Mouse (Mus musculus) left cerebral cortex, postnatal 14 days (tissue): ENCODE results near the gene Ccdc24. TPM values are rescaled to one million over a fixed set of nuclear protein-coding genes. Genes with fewer than 3 reads are reported as not detected.

Experiments
- DNase-seq, 2 experiments: peaks; one replicate each; pipeline ENCODE4 v3.0.0; 2021 to 2022; ENCODE audit warnings: low spot score in 2 of 2, mixed read lengths in 1 of 2
- intact Hi-C: fragments of 180-260 bp; cut with DNase I; formaldehyde crosslinking; loops from one replicate; pipeline ENCODE4 v1.15.1; 2025
- total RNA-seq, 2 experiments: library from RNA; stranded (reverse); gene quantifications; 2 replicates each; pipeline ENCODE4 v1.2.3; 2021

The Ccdc24 gene
- total RNA-seq, 2 experiments from 2014 or later: 2.1 to 2.8 TPM

DNA sequence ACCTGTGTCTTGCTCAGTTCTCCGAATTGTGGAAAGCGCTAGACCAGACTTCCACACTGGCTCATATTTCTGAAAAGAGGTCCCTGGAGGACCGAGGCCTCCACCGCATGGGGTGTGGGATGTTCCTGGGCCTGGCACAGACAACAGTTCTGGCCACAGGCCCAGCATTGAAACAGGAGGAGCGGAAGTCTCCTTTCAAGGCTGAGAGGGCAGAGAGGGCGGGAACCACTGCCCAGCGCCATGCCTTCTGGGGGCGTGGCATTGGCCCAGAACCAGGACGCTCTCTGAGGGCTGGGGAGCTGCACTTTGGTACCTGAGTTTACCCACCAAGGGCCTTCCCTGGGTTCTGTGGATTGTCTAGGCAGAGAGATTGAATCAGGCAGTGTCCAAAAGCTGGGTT is 6.3 kb downstream of the Ccdc24 start:
- DNase-seq: no peak
- intact Hi-C loops: loop anchor here (5.0 kb wide), 1 partner anchor 39 kb away; no protein-coding TSS in a partner anchor

DNA sequence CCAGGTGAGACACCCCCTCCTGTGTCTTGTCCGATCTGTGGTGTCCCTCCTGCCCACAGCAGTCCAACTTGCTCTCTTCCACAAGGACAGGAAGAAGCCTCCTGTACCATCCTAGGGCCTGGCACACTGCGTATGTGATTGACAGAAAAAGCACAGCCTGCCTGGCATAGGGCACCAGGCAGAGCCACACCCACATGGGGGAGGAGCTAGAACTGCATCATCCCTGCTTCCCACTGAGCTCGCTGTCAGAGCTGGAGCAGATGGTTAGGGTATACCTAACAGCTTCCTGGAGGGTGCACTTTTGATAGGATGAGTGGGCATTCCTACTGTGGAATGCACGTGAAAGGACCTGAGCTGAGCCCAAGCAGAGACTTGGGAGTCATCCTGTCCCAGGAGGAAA is 9.5 kb downstream of the Ccdc24 start:
- DNase-seq: peak; percentile 64 to 85
- intact Hi-C loops: no loop called here

DNA sequence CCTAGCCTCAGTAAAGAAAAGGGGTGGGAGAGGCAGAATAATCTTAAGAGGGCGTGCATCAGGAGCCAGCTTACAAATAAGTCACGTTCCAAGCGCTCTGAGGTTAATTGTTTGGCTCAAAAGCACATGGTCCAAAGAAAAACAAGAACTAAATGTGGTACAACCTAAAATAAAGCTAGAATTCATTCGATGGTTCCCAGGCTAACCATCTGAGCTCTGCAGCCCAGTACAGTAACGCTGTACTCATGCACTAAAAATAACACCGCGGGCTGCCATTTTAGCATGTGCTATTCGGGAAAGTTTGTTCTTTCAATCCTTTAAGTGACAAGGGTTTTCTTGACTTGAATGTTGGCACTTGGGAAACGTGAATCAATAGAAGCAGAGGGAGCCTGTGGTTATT is 11.8 kb downstream of the Ccdc24 start:
- intact Hi-C loops: no loop called here
- peak; percentile 49 to 60 for DNase-seq

DNA sequence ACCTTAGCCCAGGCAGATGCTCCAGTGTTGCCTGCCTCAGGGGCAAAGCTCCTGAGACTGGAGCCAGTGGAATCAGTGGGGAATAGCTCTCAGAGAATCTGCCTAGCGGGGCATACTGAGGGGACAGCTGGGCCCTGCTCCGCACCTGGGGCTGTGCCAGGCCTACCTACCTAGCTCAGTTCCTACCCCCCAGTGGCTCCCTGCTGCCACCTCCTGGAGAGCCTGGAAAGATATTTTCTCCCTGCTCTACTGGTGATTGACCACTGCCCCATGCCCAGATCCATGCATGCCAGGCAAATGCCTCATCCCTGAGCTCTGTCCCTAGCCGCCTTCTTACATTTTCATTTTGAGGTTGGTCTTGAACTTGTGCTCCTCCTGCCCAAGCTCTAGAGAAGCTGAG is 13.6 kb downstream of the Ccdc24 start:
- intact Hi-C loops: loop anchor here (2.0 kb wide), 1 partner anchor 22 kb away; no protein-coding TSS in a partner anchor
- DNase-seq: peak in 1 of 2 experiments; percentile 54

GRCm38 (mm10) chr4:117855146-117855545 is 17.2 kb downstream of the Ccdc24 start:
- intact Hi-C loops: no loop called here
- DNase-seq: no peak

GRCm38 (mm10) chr4:117852152-117852868 is 20.0 kb downstream of the Ccdc24 start:
- no peak for DNase-seq
- intact Hi-C loops: no loop called here

DNA sequence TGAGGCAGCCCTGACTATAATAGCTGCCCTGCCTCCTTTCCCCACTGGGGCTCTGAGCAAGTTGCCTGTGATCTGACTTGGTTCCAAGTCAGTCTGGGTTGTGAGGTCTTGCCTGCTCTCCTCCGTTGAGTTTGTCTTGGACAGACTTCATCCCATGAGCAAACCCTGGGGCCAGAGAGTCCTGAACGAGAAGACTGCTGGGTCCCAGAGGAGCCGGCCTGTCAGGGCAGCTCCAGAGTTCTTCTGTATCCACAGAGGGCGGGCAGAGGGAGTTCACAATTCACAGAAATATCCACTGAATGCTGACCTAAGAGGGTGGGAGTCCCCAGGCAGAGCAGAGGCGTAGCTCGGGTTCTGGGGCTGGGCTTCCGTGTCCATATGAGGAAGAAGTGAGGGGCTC is 21.5 kb downstream of the Ccdc24 start:
- intact Hi-C loops: no loop called here
- no peak for DNase-seq

- intact Hi-C loops: no loop called here
- no peak for DNase-seq
Observed at GRCm38 (mm10) chr4:117850176-117850575, 22.2 kb downstream of the Ccdc24 start.

DNA sequence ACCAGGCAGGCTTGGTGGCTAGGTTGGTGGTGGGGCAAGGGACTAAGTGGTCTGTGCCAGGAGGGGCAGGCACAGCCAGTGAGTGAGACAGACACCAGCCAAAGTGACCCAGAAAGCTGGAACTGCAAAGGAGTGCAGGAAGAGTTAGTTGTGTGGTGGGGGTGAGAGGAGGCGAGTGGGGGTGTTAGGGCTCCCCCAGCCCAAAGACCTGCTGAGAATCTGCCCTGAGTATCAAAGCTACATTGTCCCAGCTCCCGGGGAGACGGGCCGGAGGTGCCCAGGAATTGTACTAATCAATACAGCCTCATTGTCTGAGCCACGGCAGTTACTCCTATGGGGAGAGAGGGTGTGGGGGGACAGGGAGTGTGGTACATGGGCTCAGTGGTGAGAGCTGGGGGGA is 22.9 kb downstream of the Ccdc24 start:
- DNase-seq: no peak
- intact Hi-C loops: no loop called here

DNA sequence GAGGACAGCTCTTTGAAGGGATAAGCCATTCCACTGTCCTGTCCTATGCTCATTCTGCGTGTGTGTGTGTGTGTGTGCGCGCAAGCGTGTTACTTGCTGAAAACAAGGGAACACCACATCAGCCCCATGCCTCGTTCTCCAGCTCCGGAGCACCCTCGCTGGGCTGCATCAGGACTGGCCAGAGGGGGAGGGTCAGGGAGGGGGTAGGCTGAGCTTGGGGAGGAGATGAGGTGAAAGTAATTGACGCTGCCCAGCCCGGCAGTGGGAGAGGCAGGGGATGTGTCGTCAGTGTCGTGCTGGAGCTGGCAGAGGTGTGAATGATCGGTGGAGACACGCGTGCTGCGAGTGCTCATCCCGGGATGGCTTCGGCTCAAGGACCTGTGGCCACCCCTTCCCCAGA is 23.3 kb downstream of the Ccdc24 start:
- DNase-seq: no peak
- intact Hi-C loops: no loop called here

GRCm38 (mm10) chr4:117847011-117847410 is 25.3 kb downstream of the Ccdc24 start:
- intact Hi-C loops: no loop called here
- DNase-seq: peak; percentile 45 to 51

- intact Hi-C loops: no loop called here
- no peak for DNase-seq
Observed at GRCm38 (mm10) chr4:117846261-117846660, 26.1 kb downstream of the Ccdc24 start.

DNA sequence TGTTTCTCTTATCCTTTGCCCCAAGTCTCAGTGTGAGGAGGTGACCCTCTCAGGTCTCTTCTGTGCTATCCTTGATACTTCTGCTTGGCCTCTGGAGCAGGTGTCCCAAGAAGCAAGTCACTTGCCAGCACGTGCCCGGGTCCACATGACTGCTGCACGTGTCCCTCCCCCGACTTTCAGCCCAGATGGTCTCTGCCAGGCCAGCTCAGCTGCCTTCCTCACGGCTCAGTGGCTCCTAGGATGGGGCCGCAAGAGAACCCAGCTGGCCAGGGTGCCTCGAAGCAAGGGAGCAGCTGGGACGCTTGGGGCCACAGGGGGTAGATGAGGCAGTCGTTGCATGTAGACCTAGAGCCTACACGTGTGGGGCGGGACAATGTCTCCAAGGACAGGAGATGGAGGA is 27.0 kb downstream of the Ccdc24 start:
- intact Hi-C loops: no loop called here
- DNase-seq: no peak

- intact Hi-C loops: no loop called here
- no peak for DNase-seq
Observed at GRCm38 (mm10) chr4:117844467-117844866, 27.9 kb downstream of the Ccdc24 start.

GRCm38 (mm10) chr4:117843101-117843500 is 29.3 kb downstream of the Ccdc24 start:
- no peak for DNase-seq
- intact Hi-C loops: no loop called here

DNA sequence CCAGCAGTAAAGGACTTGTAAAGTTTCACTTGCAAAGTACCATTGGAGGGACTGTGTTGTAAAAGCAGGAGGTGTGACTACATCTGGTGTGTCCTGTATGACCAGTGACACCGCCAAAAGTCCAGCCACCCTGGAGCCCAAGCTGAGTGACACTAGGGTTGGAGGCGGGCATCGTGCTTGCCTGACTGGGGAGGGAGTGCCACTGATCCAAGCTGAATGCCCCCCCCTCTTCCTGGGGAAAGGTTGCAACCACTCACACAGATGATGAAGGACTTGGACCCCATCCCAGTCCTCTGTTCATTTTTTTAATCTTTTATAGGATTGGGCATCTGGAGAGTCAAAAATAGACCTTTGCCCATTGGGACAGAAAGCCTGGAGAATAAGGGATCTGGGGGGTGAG is 30.8 kb downstream of the Ccdc24 start:
- no peak for DNase-seq
- intact Hi-C loops: no loop called here

DNA sequence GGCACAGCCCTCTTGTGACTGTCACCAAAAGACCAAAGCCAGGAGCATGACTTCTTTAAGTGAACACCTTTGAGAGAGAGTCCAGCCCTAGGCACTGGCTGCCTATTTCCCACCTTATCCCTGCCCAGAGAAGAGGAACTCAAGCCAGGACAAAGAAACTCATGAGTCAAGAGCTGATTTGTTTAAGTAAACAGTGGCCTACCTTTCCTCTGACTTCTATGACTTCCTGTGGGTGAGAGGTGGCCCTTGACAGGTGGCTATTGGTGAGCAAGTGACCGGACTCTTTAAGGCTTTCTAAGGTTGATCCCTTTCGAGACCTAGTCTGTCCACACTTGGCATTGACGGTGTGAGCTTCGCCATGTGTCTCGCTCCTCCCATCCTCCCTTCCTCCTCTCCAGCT is 31.5 kb downstream of the Ccdc24 start:
- intact Hi-C loops: no loop called here

DNA sequence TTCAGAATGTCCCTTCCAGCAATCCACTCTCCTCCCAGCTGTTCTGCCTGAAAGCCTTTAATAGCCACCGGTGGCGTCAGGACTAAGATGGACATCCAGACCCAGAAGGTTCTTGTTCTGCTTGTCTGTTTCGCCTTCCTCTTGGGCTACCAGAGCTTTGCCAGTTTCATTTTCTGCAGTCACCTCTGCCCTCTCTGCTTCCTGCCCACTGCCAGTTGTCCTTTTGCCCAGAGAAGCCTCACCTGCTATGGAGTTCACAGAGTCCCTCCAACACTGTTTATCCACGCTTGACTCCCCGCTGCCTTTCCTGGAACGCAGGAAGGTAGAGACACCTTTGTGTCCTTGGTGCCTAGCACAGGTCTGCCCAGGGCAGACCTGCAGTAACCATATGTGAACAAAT is 33.0 kb downstream of the Ccdc24 start:
- intact Hi-C loops: loop anchor here (10.0 kb wide), 1 partner anchor 245 kb away; no protein-coding TSS in a partner anchor
- DNase-seq: no peak

More for the DNA sequence above, 31.5 kb downstream of the Ccdc24 start:
- DNase-seq: no peak

- DNase-seq: no peak
- intact Hi-C loops: loop anchor here (2.0 to 10.0 kb wide), 2 partner anchors 22 to 248 kb away; no protein-coding TSS in a partner anchor
Observed at GRCm38 (mm10) chr4:117837271-117837670, 35.1 kb downstream of the Ccdc24 start.

DNA sequence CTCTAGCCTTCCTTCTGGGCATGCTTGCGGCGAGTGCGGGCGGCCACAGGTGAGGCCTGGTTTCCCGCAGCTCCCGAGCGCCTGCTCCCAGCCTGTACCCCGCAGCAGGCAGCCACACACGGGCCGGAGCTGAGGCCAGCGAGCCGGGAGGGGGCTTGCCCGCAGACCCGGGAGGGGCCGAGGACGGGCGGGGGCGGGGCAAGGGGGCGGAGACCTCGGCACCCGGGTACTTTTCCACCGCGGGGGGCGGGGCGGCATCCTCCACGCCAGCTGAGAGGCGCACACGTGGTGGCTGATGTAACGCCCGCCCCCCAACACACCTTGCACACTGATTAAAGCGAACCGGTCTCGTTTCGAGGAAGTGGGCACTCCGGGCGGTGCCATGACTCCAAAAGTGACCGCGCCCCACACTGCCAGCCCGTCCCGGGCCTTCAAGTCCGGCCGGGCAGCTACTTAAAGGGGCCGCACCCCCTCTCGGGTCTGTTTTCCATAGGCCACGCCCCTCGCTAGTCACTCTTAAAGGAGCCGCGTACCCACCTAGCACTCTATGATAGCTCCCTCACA is 36.1 kb downstream of the Ccdc24 start:
- intact Hi-C loops: loop anchor here (2.0 to 10.0 kb wide), 2 partner anchors 23 to 249 kb away; no protein-coding TSS in a partner anchor
- peak; percentile 85 to 87 for DNase-seq

DNA sequence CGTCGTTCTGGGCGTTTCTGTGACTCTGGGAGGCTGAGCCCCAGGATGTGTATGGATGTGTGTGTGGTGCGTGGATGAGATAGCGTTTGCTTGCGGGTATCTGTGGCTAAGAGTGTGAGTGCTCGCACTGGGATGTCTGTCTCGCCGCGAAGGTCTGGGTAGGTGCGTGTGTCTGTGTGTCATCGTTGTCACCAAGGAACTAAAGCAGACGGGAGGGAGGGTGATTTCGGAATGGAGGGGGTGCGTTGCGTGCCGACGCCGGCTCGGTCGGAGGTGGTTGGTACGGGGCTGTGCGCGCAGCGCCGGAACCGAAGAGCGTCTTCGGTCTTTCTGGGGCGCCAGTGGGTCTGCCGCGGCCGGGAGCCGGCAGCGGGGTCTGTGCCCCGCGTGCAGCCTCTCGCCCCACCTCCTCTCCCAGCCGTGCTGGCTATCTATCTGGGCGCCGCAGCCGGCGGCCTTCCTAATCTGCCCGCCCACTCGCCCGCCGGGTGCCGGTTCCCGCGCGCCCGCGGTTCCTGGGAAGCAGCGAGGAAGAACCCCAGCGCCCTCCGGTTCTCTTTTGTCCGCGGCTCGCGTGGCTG is 36.7 kb downstream of the Ccdc24 start:
- intact Hi-C loops: loop anchor here (2.0 to 10.0 kb wide), 2 partner anchors 23 to 249 kb away; no protein-coding TSS in a partner anchor

More for the DNA sequence above, 36.7 kb downstream of the Ccdc24 start:
- DNase-seq: peak; percentile 66 to 75
